Mouse (Mus musculus): ENCODE measurements around the gene Pld4.

GRCm38 (mm10) chr12:112791026-112791425 lies 30.6 kb downstream of the Pld4 start:
- TF ChIP-seq MEF2A (IDR thresholded peaks at IDR 0.05; ENCODE audit: borderline replicate concordance, low read depth, low read length) (no peak), POLR2A (IDR thresholded peaks at IDR 0.05; ENCODE audit: low read depth, low read length) (no peak), CTCF (conservative IDR thresholded peaks at IDR 0.05 in 1 of 2, IDR thresholded peaks at IDR 0.05 in 1 of 2; ENCODE audit: low read depth in 2 of 2, low read length in 2 of 2) (no peak), EP300 (IDR thresholded peaks at IDR 0.05; ENCODE audit: low read length) (no peak), USF2 (conservative IDR thresholded peaks at IDR 0.05; ENCODE audit: low read depth, low read length) (no peak), BHLHE40 (IDR thresholded peaks at IDR 0.05; ENCODE audit: low read depth, low read length) (no peak), NELFE (IDR thresholded peaks at IDR 0.05; ENCODE audit: low read depth, low read length) (no peak), MAZ (IDR thresholded peaks at IDR 0.05; ENCODE audit: low read depth, low read length) (no peak), CHD2 (IDR thresholded peaks at IDR 0.05; ENCODE audit: low read length) (no peak), TBP (conservative IDR thresholded peaks at IDR 0.05; ENCODE audit: low read depth, low read length) (no peak), ETS1 (conservative IDR thresholded peaks at IDR 0.05; ENCODE audit: low read depth, low read length) (no peak), SMC3 (IDR thresholded peaks at IDR 0.05; ENCODE audit: low read depth, low read length) (no peak), KAT2A (IDR thresholded peaks at IDR 0.05; ENCODE audit: insufficient replicate concordance, low read length) (no peak), ZC3H11A (IDR thresholded peaks at IDR 0.05; ENCODE audit: low read depth, low read length) (no peak)
